ENCODE assay signal across 7 mouse cellular contexts in the genomic region with DNA sequence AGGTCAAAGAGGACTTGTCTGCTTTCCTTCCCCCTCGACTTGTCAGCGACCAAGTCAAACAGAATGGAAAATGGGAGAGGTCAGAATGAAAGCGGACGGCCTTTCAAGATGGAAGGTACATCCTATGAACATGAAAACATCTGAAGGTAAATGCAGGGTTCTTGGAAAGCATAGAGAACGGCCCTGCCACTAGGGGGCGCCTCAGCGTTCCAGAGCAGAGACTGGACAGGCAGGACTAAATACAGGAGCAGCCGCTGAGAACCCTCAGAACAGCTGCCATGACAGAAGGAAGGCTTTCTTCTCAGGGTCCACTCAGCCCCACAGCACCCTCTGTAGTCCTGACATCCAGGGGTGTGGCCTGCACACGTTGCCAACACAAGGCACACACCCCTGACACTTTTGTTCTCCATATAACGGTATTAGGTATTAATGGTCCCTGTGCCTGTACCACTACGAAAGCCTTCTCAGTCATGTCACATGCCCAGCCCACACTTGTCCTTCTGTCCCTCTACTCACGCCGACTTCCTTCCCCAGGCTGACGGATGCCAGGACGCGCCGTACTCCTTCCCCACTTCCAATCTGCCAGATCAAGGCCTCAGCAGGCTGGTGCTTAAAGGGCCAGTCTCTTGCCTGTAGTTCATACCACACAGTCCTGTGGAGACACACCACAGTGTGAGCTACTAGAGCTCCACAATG. TPM values are rescaled to one million over a fixed set of nuclear protein-coding genes. Genes with fewer than 3 reads are reported as not detected.
DNase-seq lines count a peak whose midpoint lies in the region; TF ChIP-seq lines count a peak whose summit lies in the region.

No protein-coding gene starts in this region.

- H3K9ac ChIP-seq in ES-E14 (ENCODE audit: insufficient read depth, low read depth, low read length, poor library complexity, severe bottlenecking): peak overlapping the region; percentile 3; the same call in 1 of the 2 replicates

- in situ Hi-C loops in ES-E14 (cut with MboI; ENCODE audit: low sequenced_read_pairs in 2 of 2, unreplicated experiment in 2 of 2): no loop called here

- no peaks in the 10 kb centered on the region for H3K27me3 ChIP-seq in small intestine, adult 2 months (ENCODE audit: control insufficient read depth, insufficient read depth, low read length)

- no peaks in the 10 kb centered on the region for H3K9me3 ChIP-seq in ES-E14 (ENCODE audit: control insufficient read depth, insufficient read depth, low read depth, low read length)

- intact Hi-C loops in left cerebral cortex, adult 2 months (cut with DNase I): loop anchor here (2.0 to 10.0 kb wide), 3 partner anchors 195 to 375 kb away; partner anchors contain the start of gene Gm9964
- intact Hi-C loops in left cerebral cortex, postnatal 14 days (cut with DNase I): loop anchor here (5.0 kb wide), 1 partner anchor 53 kb away; no protein-coding TSS in a partner anchor

- peak; percentile 65 for TF ChIP-seq CTCF in left cerebral cortex, adult 2 months (IDR thresholded peaks at IDR 0.05)
- peak; percentile 72; the same call in 1 of the 2 replicates for TF ChIP-seq CTCF in small intestine, adult 2 months (IDR thresholded peaks at IDR 0.05; ENCODE audit: extremely low read depth, insufficient read length, insufficient replicate concordance, low read depth, low read length)

- WGBS in small intestine, adult 2 months: 78% methylated on average over 17 of the region's 17 CpGs

- no peak overlapping the region for H3K4me3 ChIP-seq in left cerebral cortex, adult 2 months
- H3K4me3 ChIP-seq in ES-E14 (ENCODE audit: insufficient read depth in 1 of 2, low read depth in 1 of 2, low read length in 2 of 2, poor library complexity in 1 of 2, severe bottlenecking in 1 of 2): no peak overlapping the region; a peak in 1 of 4 replicates
- no peak overlapping the region for H3K4me3 ChIP-seq in small intestine, adult 2 months (ENCODE audit: low read depth, low read length)

- peaks cover 0 to 23% of the 10 kb centered on the region in 2 experiments; a peak in 2 of 4 replicates for H3K4me1 ChIP-seq in ES-E14 (ENCODE audit: control insufficient read depth in 2 of 2, insufficient read depth in 2 of 2, low read length in 2 of 2, poor library complexity in 1 of 2)
- H3K4me1 ChIP-seq in small intestine, adult 2 months (ENCODE audit: control insufficient read depth, insufficient read depth, insufficient read length, low read length): no peaks in the 10 kb centered on the region

- DNase-seq in left cerebral cortex, adult 2 months (ENCODE audit: extremely low spot score in 1 of 2, low spot score in 2 of 2): peak; percentile 26 to 44
- no peak for DNase-seq in left cerebral cortex, postnatal 14 days (ENCODE audit: low spot score in 2 of 2)
- no peak for DNase-seq in ES-E14 (ENCODE audit: low read depth, low spot score)
- peak; percentile 74 for DNase-seq in adrenal gland, postnatal 14 days
- peak; percentile 19 to 76 for DNase-seq in kidney, postnatal 36 days
- no peak for DNase-seq in embryo, embryonic 10 days (ENCODE audit: low spot score)

- no peak for TF ChIP-seq POLR2A in small intestine, adult 2 months (IDR thresholded peaks at IDR 0.05; ENCODE audit: low read depth, low read length)

- no peaks in the 10 kb centered on the region for H3K36me3 ChIP-seq in ES-E14 (ENCODE audit: control insufficient read depth, insufficient read depth, low read length, poor library complexity, severe bottlenecking)
- H3K36me3 ChIP-seq in small intestine, adult 2 months (ENCODE audit: control insufficient read depth, insufficient read depth, low read length): peaks cover 81% of the 10 kb centered on the region

- no peak overlapping the region for H3K27ac ChIP-seq in left cerebral cortex, adult 2 months
- H3K27ac ChIP-seq in ES-E14 (ENCODE audit: insufficient read depth, low read depth, low read length, poor library complexity, severe bottlenecking): no peak overlapping the region
- no peak overlapping the region for H3K27ac ChIP-seq in small intestine, adult 2 months (ENCODE audit: insufficient read depth, low read depth, low read length)

TF ChIP-seq in ES-E14, 5 proteins besides CTCF, POLR2A, EP300 and RAD21:
- TF ChIP-seq CHD2 (IDR thresholded peaks at IDR 0.05; ENCODE audit: low read depth, low read length) (no peak), ZC3H11A (IDR thresholded peaks at IDR 0.05; ENCODE audit: borderline replicate concordance, low read depth, low read length) (no peak), HCFC1 (IDR thresholded peaks at IDR 0.05; ENCODE audit: borderline replicate concordance, insufficient read depth, low read length) (no peak), MAFK (IDR thresholded peaks at IDR 0.05; ENCODE audit: insufficient read depth, low read depth, low read length) (no peak), ZNF384 (IDR thresholded peaks at IDR 0.05; ENCODE audit: low read depth, low read length) (no peak)

RNA-seq across cellular contexts. Expression of gene Lgals9, which starts 35.2 kb away (rescaled TPM):
- 1 to 10 TPM; 4.2 to 5.5 TPM for total RNA-seq in left cerebral cortex, adult 2 months (2021)
- total RNA-seq in left cerebral cortex, postnatal 14 days (2021): 1 to 10 TPM; 6.5 to 7.5 TPM
- total RNA-seq in ES-E14 (2012; rRNA removed): 3.8 and 8.6 TPM in 2 replicates
- total RNA-seq in adrenal gland, postnatal 14 days (2021): 39.8 and 79.2 TPM in 2 replicates
- 263 and 686 TPM in 2 replicates for polyA plus RNA-seq in small intestine, adult 2 months (2012; rRNA removed)

Comparison
In these comparisons a context has a peak if more than half of its experiments do, and no peak if none do; other contexts are left out.
1. DNase-seq: peak in left cerebral cortex, adult 2 months (2 of 2), adrenal gland, postnatal 14 days (single experiment) and kidney, postnatal 36 days (2 of 2); none in left cerebral cortex, postnatal 14 days (0 of 2), ES-E14 (single experiment) and embryo, embryonic 10 days (single experiment).